Mouse (Mus musculus) macrophage (primary cell): ENCODE measurements at regions not wholly inside any gene's neighbourhood (a gene's known extent, or its start where the extent isn't known, plus 50 kb on each side); places are given as distances from the start of the nearest gene placed in this dataset.

Source experiments
- H3K27ac ChIP-seq: fragments of 350-480 bp; formaldehyde crosslinking; 2 replicates; pipeline ENCODE4 v1.9.0; 2021
- H3K36me3 ChIP-seq: fragments of 350-480 bp; formaldehyde crosslinking; 2 replicates; pipeline ENCODE4 v1.9.0; 2021; ENCODE audit errors: inconsistent target
- H3K4me3 ChIP-seq: fragments of 350-480 bp; formaldehyde crosslinking; 2 replicates; pipeline ENCODE4 v1.9.0; 2021; ENCODE audit errors: inconsistent target
- H3K79me2 ChIP-seq: fragments of 350-480 bp; formaldehyde crosslinking; 2 replicates; pipeline ENCODE4 v1.9.0; 2021; ENCODE audit errors: inconsistent target
- WGBS: methylation state at CpG from one replicate; pipeline ENCODE4 v1.1.7; 2026; ENCODE audit warnings: inconsistent platforms; ENCODE audit not compliant: missing documents; 5-methylcytosine and 5-hydroxymethylcytosine counted together

DNA sequence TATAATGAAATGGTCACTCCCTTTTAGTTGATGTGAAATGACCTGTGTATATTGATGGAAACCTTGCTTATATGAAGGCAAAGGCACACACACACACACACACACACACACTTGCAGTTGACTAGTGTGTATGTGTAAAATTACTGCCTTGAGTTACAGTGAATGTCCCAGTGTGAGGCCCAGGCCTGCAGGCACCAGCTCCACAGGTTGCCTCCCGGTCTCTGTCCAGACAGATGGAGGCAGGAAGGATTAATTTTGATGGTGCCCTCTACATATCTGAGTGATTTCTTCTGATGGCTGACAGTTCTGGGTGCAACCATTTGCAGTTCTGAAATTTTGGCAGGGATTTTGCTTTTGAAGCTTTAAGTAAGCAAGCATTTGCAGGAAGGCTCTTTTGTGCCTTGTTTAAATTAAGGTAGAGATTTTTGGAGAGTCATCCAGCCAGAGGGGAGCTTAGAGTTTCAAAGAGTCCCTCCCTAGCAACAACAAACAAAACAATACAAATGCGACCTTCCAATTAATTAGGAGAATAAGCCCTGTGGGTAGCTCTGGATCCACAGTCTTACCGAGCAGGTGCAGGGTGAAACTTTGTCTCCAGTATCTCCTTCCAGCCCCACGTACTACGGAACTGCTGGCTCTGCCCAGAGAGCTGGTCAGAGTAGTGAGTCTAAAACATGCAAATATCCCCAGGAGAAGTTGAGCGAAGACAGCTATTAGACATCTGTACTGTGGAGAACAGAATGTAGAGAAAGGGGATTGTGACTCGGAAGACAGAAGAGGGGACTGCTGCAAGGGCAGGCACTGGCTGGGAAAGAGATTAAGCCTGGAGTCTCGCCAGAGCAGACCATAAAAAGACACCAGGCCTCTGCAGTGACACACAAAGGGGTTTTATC lies 87.5 kb upstream of the Tut7 start:
- H3K4me3 ChIP-seq, result no peak overlapping the region
- no peak overlapping the region for H3K27ac ChIP-seq
- no peaks in the 10 kb centered on the region for H3K79me2 ChIP-seq
- H3K36me3 ChIP-seq, result no peaks in the 10 kb centered on the region
- 89% methylated on average over 8 of the region's 8 CpGs for WGBS

DNA sequence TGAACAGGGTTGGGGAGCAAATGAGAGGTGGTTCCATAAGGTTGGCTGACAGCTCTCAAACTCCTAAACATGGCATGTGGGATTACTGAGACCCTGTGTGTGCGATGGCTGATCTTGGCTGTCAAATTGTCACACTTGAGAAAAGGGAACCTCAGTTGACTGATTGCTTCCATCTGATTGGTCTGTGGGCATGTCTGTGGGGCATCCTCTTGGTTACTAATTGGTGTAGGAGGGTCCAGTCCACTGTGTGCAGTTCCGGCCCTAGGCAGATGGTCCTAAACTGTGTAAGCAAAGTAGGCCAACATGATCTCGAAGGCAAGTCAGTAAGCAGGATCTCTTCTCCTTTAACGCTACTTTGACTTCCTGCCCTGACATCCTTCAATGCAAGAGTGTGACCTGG lies 86.5 kb upstream of the Tut7 start:
- Histone ChIP-seq H3K27ac (no peak overlapping the region), H3K36me3 (no peaks in the 10 kb centered on the region), H3K79me2 (no peaks in the 10 kb centered on the region), H3K4me3 (no peak overlapping the region)
- 86% methylated on average over 4 of the region's 4 CpGs for WGBS

DNA sequence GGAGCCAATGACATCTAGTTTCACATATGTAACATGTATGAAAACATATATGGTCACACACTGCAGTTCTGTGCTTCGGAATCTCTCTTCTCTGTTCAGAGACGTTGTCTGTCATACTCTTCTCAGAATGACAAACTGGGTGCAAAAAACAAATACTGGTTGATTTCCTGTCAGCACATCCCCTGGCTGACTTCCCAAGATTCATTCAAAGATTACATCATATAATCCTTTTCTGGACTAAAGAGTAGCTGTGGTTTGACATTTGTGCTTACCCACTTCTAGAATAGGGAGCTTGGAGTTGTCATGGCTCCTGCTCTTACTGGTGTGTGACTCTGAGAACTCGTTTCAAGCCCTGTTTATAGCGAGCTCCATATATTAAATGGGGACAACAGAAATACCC lies 85.8 kb upstream of the Tut7 start:
- Histone ChIP-seq H3K4me3 (no peak overlapping the region), H3K79me2 (no peaks in the 10 kb centered on the region), H3K27ac (no peak overlapping the region), H3K36me3 (no peaks in the 10 kb centered on the region)
- 87% methylated on average over 4 of the region's 4 CpGs for WGBS

DNA sequence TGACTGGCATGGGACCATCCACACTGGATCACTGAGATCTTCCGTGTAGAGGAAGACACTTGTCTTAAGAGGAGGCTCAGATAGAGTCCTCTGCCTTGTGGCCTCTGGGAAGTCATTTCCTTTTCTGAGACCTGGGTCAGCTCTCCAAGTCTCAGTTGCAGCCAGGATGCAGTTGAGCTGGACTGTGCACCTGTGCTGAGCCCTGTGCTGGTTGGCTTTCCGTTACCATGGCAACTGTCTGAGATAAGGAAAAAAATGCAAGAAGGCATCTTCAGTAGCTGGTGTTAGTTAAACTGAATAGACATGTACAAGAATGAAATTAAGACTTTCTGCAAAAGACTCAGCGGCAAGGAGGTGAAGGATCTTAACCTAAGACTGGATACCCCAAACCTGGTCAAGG lies 82.5 kb upstream of the Tut7 start:
- Histone ChIP-seq H3K4me3 (no peak overlapping the region), H3K79me2 (no peaks in the 10 kb centered on the region), H3K27ac (no peak overlapping the region), H3K36me3 (no peaks in the 10 kb centered on the region)
- WGBS, result 89% methylated on average over 3 of the region's 3 CpGs

DNA sequence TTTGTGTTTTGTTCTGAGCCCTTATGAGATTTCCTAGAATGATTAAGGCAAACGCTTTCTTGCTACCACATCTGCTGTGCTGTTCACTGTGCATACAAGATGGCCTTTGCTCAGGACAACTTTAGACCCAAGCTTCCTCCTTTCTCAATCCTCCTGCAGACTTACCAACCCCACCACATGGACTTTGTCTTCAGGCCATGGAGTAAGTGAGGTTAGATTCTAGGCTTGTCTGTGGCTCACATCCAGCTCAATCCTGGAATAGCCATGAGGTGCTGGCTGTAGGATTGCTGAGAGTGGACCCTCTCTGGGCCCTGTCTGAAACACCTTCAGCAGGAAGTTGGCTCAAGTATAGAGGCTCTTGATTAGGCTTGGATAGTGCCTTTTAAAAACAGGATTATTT lies 81.5 kb upstream of the Tut7 start:
- Histone ChIP-seq H3K4me3 (no peak overlapping the region), H3K27ac (no peak overlapping the region), H3K36me3 (no peaks in the 10 kb centered on the region), H3K79me2 (no peaks in the 10 kb centered on the region)
- WGBS, result 83% methylated on average over 1 of the region's 1 CpGs

DNA sequence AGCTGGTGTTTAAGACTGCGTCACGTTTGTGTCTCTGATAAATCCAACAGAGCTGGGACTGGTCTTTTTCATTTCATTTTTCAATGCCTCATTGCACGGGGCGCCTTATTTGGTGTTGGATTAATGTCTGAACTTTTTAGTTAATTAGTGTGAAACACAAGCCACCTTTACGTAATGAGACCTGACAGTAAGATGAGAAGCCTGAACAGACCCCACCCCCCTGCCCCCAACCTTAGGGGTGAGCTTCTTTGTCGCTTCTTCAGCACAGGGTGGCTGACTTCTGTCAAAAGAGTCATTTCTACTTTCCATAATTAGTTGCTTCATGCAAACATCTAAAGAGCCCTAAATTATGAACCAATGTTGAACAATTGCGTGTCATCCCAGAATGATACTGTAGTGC lies 76.6 kb upstream of the Tut7 start:
- H3K4me3 ChIP-seq, result no peak overlapping the region
- WGBS, result 92% methylated on average over 7 of the region's 7 CpGs
- no peak overlapping the region for H3K27ac ChIP-seq
- no peaks in the 10 kb centered on the region for H3K36me3 ChIP-seq
- H3K79me2 ChIP-seq, result no peaks in the 10 kb centered on the region

DNA sequence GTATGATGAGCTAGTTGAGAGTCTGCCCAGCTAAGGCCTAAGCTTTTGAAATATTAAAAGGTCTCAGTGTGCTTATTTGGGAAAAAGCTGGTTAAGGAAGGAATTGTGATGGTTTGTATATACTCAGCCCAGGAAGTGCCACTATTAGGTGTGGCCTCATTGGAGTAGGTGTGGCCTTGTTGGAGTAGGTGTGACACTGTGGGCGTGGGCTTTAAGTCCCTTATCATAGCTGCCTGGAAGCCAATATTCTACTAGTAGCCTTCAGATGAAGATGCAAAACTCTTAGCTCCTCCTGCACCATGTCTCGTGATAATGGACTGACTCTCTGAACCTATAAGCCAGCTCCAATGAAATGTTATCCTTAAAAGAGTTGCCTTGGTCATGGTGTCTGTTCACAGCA lies 72.8 kb upstream of the Tut7 start:
- 91% methylated on average over 2 of the region's 2 CpGs for WGBS
- no peaks in the 10 kb centered on the region for H3K79me2 ChIP-seq
- H3K36me3 ChIP-seq, result no peaks in the 10 kb centered on the region
- no peak overlapping the region for H3K27ac ChIP-seq
- H3K4me3 ChIP-seq, result no peak overlapping the region

DNA sequence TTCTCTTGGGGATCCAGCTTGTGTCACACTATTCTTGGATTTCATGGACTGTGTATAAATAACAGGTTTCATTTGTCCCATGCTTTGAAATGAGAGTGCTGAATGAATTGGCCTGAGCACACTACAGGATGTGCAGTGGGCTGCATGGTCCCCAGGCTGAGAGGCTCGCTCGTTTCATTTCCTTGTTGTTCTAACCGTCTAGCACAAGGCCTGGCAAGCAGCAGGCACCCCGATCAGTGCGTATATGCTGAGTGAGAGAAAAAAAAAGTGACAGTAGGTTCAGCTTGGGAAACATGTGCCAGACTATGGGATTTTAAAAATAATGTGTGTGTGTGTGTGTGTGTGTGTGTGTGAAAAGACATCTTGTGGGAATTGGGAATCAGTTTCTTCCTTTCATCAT lies 71.1 kb upstream of the Tut7 start:
- no peak overlapping the region for H3K4me3 ChIP-seq
- no peaks in the 10 kb centered on the region for H3K79me2 ChIP-seq
- no peak overlapping the region for H3K27ac ChIP-seq
- no peaks in the 10 kb centered on the region for H3K36me3 ChIP-seq
- WGBS, result 53% methylated on average over 4 of the region's 5 CpGs

DNA sequence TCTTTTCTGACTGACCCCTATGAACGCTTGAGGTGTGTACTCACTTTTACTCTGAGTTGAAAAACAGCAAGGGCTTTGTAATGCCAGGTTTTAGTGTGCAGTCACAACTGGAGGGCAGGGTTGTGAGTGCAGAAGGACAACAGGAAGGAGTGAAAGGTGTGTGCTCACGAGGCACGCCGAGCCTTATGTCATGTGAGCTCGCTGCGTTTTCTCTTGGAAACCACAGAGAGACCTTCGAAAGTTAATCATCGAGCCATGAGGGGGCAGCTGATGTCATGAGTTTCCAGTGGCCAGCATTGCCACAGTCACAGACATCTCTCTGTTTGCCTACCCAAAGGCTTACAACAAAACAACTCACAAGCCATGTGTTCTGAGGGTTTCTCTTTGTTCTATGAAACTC lies 70.0 kb upstream of the Tut7 start:
- WGBS, result 62% methylated on average over 8 of the region's 8 CpGs
- Histone ChIP-seq H3K79me2 (no peaks in the 10 kb centered on the region), H3K27ac (no peak overlapping the region), H3K36me3 (no peaks in the 10 kb centered on the region), H3K4me3 (no peak overlapping the region)

DNA sequence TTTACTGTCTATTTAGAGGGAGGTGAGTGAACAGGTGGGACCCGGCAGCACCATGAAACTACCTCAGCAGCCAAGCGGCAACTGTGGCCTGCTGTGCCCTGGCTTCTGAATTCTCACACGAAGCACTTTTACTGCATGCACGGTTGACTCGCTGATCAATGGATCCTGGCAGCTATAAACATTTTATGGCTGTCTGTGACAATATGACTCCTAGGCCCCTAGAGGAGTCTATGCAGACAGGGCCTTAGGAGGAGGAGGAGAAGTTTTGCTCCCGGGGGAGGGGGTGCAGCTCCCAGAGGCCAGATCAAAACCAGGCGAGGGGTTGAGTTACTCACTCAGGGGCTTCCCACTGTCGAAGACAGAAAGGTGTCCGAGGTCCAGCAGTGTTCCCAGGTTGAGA lies 69.4 kb upstream of the Tut7 start:
- 85% methylated on average over 9 of the region's 9 CpGs for WGBS
- Histone ChIP-seq H3K4me3 (no peak overlapping the region), H3K79me2 (no peaks in the 10 kb centered on the region), H3K27ac (no peak overlapping the region), H3K36me3 (no peaks in the 10 kb centered on the region)

DNA sequence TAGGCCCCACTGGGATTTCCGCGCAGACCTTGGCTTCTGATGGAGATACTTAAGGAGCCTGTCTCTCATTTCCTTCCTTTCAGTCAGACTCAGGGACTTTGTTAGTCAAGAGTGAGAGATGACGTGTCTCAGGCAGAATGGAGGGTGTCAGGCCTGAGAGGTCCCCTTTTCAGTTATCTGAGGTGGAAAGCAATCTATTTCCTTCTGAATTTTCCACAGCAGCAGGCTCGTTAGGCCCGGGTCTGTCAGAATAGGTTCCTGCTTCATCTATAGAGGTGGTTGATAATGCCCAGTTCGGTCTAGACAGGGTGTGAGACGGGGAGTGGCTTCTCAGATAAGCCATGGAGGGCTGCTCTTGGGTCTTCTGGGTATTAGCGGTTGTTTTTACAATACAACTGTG lies 68.8 kb upstream of the Tut7 start:
- Histone ChIP-seq H3K79me2 (no peaks in the 10 kb centered on the region), H3K27ac (no peak overlapping the region), H3K36me3 (no peaks in the 10 kb centered on the region), H3K4me3 (no peak overlapping the region)
- 86% methylated on average over 8 of the region's 8 CpGs for WGBS

DNA sequence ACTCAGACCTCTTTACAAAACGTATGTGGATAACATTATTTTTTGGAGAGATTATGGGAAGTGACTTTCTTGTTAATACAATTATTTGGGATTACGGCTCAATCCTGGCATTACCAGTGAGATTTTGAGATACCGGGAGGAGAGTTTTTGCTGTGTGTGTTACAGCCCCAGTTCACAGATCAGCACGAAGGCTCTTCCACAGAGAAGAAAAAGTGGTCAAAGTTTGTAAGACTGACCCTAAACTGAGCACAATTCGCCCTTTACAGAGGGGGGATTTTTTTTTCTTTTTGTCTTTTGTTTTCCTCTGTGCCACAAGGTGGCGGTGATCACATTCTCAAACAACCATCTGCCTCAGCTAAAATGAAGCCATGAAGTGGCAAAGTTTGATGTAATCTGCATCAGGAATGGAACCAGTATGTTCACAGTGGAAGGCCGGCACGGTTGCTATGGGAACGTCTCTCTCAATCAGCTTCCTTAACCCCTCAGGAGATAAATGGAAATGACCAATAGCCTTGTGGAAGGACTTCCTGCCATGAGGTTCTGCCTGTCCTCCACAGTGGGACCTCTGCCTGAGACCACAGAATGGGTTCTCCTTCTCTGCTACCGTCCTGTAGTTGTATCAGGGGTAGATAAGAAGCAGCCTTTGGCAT lies 66.6 kb upstream of the Tut7 start:
- Histone ChIP-seq H3K36me3 (no peaks in the 10 kb centered on the region), H3K27ac (no peak overlapping the region), H3K79me2 (no peaks in the 10 kb centered on the region), H3K4me3 (no peak overlapping the region)
- whole genome bisulfite sequencing, result 27% methylated on average over 10 of the region's 10 CpGs

DNA sequence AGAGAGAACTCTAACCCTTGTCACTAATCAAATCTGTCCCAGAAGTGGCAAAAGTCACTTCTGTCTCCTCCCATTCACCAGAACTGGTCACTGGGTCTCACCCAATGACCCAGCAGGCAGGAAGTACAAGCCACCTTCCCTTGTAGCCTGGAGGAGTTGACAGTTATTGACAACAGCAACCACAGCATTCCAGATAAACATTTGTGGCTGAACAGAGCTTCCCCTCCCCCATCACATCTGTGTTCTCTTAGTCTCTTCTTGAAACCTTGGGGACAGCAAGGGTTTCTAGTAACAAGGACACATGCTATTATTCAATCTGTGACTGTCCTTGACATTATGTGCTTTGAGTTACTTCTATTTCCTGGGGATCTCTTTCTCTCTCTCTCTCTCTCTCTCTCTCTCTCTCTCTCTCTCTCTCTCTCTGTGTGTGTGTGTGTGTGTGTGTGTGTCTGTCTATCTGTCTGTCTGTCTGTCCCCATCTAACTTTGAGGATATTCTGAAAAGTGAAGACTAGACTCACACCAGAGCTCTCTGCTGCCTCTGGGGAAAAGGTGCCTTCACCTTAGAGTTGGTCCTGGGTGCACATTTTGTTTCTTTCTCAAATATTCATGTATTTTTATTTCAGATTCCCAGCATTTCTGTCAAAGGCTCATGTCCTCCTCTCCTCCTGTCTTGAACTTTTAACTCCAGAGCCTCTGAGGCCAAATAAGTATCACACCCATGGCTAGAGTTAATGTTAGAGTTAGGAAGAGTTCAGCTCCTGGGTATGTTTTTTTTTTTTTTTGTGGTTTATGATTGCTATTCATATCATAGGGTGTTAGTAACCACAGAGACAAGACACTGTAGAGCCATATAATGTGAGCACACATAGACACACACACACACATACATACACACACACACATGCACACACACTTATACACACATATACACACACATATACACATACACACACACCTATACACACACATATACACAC lies 65.4 kb upstream of the Tut7 start:
- H3K27ac ChIP-seq, result no peak overlapping the region
- no peak overlapping the region for H3K4me3 ChIP-seq
- H3K36me3 ChIP-seq, result no peaks in the 10 kb centered on the region
- H3K79me2 ChIP-seq, result no peaks in the 10 kb centered on the region

DNA sequence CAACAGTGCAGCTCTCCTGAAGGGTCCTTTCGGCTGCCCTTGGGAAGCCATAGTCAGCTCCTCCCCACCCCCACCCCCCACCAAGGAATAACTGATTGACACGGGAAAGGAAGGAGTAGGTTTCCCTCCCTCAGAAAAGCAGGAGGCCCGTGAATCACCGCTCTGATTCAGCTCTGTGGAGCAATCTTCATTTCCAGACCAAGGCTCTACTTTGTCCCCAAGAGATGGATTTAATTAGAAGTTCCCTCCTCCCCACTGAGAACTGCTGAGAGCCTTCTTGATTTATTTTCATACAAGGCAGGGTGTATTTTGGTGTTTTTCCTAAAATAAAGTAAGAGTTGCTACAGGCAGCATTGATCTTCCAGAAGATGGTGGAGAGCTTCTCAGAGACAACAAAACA lies 64.4 kb upstream of the Tut7 start:
- Histone ChIP-seq H3K4me3 (no peak overlapping the region), H3K27ac (no peak overlapping the region), H3K79me2 (no peaks in the 10 kb centered on the region), H3K36me3 (no peaks in the 10 kb centered on the region)
- 91% methylated on average over 4 of the region's 4 CpGs for WGBS

DNA sequence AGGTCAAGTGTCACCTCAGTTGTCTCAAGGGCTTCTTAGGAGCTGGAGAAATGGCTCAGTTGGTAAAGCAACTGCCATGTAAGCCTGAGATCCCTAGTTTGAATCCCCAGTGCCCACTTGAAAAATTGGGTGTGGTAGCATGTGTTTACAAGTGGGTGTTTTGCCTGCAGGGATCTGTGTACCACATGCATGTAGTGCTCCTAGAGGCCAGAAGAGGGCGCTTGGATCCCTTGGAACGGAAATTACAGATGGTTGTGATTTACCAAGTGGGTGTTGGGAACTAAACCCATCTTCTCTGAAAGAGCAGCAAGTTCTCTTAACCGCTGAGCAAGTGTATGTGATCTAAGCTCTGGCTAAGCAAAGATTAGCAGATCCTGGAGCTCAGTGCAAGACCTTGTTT lies 63.6 kb upstream of the Tut7 start:
- H3K79me2 ChIP-seq, result no peaks in the 10 kb centered on the region
- H3K36me3 ChIP-seq, result no peaks in the 10 kb centered on the region
- no peak overlapping the region for H3K4me3 ChIP-seq
- 67% methylated on average over 3 of the region's 3 CpGs for WGBS
- H3K27ac ChIP-seq, result no peak overlapping the region
